Mouse (Mus musculus): Measurements from ENCODE around the gene Cby3.

GRCm38 (mm10) chr11:50369360-50369911 is 15.2 kb downstream of the Cby3 start:
- TF ChIP-seq CTCF (IDR thresholded peaks at IDR 0.05; ENCODE audit: low read depth) (no peak), EP300 (IDR thresholded peaks at IDR 0.05; ENCODE audit: low read depth) (no peak)

Measured in heart, postnatal 0 days (tissue).